Mouse (Mus musculus) layer of hippocampus, postnatal 14 days (tissue): ENCODE results near the gene Srpk3. TPM values are rescaled to one million over a fixed set of nuclear protein-coding genes. Genes with fewer than 3 reads are reported as not detected.
"Not testable (repeated sequence)": the region's sequence is repeated elsewhere in the genome, so short reads cannot be mapped to it uniquely, and the experiment has no call there.

Experiments
- DNase-seq, 2 experiments: peaks; one replicate each; pipeline ENCODE4 v3.0.0; 2021 to 2022; ENCODE audit warnings: low spot score in 2 of 2, mixed read lengths in 1 of 2
- long read RNA-seq, 2 experiments: library from polyadenylated mRNA; stranded (forward); transcript quantifications; one replicate each; pipeline ENCODE4 v2.0.0; 2021
- total RNA-seq, 2 experiments: library from RNA; stranded (reverse); gene quantifications; 2 replicates each; pipeline ENCODE4 v1.2.3; 2021

The Srpk3 gene
- total RNA-seq, result 1 to 10 TPM; 7.0 to 7.8 TPM
- long read RNA-seq, experiment 1, partial matches to known transcripts, result 0 of 1 reads
- long read RNA-seq, experiment 1, other reads (novel, unspliced or antisense), result 1 of 1 reads
- long read RNA-seq, experiment 2, partial matches to known transcripts, result 0 of 2 reads
- long read RNA-seq, experiment 2, other reads (novel, unspliced or antisense), result 1 of 2 reads

DNA sequence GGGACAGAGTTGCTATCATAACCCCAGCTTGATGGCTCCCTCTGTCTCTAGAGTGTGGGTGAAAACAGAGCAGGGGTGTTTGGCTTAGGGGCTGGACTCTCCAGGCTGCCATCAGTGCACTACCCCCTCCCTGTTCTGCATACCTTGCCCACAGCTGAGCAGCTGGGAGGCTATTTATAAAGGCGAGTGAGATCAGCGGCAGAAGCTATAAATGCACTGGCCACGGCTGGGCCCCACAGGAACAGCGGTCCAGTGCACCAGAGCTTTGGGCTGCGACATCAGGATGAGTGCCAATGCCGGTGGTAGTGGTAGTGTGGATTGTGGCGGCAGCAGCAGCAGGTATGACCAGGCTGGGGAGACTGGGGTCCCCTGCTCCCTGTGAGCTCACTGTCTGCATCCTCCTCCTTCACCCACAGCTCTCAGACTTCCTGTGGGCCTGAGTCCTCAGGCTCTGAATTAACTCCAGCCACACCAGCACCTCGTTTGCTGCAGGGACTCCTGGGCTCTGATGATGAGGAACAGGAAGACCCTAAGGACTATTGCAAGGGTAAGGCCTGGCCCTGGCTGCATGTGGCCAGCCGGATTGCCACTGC lies at the start of gene Srpk3:
Gene Srpk3, plus strand, starts transcription at position 238 of the 593 bp plus-strand sequence.
- DNase-seq, result no peak

DNA sequence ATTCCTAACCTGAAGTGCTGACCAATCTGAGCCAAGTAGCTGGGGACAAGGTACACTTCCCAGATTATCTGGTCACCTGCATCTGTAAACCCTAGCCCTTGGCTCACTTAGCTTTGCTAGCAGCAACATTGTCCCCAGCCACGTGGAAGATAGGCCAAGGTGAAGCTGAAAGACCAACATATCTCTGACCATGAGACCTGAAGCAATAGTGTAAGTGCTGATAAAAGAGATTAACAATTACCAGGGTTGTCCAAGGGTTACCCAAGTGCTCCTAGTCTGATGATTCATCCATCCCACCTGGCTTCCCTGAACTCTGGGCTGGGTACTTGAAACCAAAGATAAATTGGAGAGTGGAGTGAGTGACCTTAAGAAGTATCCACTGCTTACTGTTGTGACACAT lies 43.3 kb upstream of the Srpk3 start:
- DNase-seq, result no peak

DNA sequence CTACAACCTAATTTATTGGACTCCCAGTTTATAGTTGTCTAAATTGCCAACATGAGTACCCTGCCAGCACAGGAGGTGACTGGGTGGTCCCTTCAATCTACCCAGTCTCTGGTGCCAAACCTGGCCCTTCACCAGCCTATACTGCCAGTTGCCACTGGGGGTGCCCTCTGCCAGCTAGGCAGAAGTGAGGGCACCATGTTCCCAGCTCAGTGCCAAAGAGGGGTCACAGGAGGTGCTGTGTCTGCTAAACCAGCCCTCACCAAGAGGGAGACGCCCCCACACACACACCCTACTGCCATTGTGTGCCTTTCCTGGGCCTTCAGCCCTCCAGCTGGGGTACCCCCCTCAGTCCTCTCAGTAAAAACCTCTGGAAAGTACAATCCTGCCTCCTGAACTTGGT lies 36.0 kb upstream of the Srpk3 start:
- DNase-seq, result no peak

DNA sequence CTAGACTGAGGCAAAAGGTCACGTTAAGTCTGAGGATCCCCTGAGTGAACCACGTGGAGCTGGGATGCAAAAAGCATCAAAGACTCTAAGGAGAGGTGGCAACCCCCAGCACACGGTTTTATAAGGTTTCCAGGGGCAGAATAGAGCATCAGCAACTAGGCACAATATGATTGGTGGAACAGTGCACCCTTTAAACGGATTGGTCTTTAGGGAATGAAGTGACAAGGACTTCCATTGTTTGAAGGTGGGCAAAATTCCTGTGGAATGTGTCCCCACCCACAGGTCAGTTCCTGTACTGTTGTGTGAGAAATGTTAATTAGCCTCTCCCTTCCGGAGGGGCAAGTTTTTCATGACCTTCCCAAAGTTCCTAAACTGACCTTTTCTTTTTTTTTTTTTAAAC lies 35.1 kb upstream of the Srpk3 start:
- no peak for DNase-seq

DNA sequence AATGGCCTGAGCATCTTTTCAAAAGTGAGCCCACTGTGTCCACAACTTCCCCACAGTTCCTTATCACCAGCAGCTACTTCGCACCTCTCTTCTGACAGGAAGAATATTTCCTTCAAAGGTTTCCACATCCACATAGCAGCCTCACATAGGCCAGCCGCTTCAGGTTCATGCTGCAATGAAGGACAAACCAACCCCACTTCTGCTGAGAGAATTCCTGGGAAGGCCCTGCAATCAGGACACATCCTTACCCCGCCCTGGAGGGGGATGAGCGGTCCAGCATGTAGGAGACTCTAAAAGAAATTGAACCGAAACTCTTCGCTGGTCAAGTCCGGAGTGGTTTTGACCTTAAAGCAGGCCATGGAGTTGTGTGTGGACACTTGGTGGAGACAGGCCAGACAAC lies 34.4 kb upstream of the Srpk3 start:
- not testable (repeated sequence) for DNase-seq

DNA sequence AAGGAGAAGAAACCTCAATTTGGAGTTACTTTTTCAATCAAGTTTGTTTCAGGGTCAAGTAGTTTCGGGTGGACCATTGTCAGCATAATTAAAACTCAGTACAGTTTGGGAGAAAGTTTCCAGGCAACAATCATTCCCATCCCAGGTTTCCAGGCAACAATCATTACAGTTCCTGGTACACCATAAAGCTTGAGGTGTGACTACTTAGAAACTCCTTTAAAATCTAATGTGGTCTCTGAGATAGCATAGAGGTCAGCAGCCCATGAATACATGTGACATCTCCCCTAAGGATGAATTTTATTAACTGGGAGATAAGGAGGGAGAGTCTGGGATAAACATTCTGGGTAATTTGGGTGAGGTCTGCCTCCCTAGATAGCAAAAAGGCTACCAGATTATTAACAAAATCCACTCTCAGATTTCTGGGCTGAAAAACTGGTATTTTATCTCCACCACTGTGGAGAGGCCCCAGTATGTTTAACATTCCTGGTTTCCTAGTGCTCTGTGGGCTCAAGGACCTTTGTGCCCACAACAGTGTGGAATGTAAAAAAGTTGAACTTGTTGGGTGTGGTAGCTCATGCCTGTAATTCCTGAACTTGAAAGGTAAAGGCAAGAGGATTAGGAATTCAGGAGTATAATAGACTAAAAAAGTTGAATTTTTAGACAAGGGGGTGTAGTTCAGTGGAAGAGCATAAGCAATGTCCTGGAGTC lies 29.3 kb upstream of the Srpk3 start:
- no peak for DNase-seq

DNA sequence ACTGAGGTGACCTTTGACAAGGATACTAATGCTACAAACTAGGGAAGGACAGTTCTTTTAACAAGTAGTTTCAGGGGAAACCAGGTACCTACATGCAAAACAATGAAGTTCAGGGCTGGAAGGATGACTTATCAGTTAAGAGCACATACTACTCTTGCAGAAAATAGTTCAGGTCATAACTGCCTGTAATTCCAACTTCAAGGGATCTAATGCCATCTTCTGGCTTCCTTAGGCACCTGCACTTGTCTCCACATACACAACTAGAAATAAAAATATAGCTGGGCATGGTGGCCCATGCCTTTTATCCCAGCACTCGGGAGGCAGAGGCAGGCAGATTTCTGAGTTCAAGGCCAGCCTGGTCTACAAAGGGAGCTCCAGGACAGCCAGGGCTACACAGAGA lies 25.2 kb upstream of the Srpk3 start:
- no peak for DNase-seq

DNA sequence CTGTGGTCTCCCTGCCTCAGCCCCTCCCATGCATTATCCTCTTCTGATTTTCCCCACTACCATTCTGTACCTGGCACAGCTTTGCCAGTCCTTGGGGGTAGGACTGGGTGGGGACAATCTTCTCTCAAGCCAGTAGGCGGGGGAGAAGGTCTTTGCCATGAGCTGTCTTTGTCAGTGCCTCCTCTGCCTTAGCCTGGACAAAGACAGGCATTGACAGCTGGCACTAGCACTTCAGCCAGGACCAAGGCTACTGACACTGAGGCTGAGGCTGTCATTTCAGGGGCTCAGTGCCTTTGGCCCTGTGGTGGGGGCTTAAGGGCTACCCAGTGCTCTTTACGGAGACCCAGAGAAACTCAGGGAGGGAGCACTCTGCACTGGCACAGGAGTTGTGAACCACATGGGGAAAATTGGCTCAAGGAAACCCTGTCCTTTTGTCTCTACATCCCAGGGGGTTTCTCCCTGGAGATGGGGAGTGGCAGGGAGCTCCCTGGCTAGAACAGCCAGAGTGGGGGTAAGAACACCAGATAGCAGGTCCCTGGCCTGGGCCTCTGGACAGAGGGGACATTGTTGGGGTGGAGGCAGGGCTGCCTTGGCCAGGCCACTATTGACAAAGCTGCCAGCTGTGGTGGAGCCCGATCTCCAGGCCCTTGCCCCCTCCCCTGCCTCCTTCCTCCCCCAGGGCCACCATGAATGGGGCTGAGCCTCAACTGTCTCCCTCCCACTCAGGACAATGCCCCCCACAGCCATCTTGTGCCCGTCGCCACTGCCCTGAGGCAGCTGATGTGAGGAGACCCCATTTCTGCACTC lies 17.7 kb upstream of the Srpk3 start, which contains the start of gene Plxnb3:
Gene Plxnb3, plus strand, starts transcription at position 757 of the 807 bp plus-strand sequence.
- no peak for DNase-seq

DNA sequence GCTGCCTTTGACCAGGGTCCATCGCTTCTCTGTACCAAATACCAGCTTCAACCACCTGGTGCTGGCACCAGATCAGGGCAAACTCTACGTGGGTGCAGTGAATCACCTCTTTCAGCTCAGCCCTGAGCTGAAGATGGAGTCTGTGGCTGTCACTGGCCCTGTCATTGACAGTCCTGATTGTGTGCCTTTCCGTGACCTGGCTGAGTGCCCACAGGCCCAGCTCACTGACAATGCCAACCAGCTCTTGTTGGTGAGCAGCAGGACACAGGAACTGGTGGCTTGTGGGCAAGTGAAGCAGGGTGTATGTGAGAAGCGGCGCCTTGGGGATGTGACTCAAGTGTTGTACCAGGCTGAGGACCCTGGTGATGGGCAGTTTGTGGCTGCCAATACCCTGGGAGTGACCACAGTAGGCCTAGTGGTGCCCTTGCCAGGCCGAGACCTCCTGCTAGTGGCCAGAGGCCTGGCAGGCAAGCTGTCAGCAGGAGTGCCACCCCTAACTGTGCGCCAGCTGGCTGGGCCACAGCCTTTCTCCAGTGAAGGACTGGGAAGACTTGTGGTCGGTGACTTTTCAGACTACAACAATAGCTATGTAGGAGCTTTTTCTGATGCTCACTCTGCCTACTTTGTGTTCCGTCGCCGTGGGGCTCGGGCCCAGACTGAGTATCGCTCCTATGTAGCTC lies 15.5 kb upstream of the Srpk3 start:
- no peak for DNase-seq

DNA sequence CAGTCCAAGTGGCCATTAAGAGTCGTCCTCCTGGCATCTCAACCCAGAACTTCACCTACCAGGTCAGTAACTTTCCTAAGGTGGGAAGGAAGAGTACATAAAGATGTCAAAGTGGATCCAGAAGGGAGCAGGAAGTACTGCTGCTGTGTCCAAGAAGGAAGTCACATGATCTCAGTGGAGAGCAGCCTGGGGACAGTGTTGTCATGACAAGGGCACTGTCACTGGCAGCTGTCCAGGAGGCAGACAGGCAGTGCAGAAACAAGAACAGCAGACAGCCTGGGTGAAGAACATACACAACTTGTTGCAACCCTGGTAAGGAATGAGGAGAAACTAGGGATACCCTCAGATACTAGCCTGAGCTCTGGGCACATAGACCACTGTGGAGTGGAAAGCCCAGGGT lies 8.9 kb upstream of the Srpk3 start:
- DNase-seq, result no peak

DNA sequence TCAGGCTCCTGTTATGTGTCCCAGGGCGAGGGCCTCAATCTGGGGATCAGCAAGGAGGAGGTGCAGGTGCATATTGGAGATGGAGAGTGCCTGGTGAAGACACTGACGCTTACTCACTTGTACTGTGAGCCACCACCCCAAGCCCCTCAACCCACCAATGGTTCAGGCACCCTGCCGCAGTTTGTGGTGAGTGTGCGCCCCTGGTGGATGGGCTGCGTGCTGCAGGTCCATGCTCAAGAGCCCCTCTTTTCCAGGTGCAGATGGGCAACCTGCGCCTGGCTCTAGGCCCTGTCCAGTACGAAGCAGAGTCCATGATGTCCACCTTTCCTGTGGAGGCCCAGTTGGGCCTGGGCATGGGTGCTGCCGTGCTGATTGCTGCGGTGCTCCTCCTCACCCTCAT lies 6.9 kb upstream of the Srpk3 start:
- no peak for DNase-seq

DNA sequence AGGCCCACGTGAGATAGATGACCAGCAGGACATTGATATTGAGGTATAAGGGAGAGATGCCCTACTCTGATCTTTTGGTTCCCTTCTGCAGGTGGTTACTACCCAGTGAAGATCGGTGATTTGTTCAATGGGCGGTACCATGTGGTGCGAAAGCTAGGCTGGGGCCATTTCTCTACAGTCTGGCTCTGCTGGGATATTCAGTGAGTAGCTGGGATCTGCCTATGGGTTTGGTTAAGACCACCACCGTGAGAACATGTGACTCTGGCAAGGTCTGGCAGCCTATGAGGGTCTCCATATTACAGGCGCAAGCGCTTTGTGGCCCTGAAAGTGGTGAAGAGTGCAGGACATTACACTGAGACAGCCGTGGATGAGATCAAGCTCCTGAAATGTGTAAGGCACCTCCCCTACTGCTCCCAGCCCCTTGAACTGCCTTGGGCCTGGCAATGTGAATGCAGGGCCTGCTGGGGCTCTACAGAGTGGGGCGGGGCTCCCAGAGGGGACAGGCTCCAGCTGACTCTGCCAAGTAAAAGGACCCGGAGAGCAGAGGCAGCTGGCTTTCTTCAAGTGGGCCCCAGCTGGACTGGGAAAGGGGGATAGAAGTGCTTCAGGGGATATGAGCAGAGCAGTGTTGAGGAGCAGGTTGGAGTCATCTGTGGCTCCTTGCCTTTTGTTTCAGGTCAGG lies 738 bp downstream of the Srpk3 start:
- DNase-seq, result no peak

DNA sequence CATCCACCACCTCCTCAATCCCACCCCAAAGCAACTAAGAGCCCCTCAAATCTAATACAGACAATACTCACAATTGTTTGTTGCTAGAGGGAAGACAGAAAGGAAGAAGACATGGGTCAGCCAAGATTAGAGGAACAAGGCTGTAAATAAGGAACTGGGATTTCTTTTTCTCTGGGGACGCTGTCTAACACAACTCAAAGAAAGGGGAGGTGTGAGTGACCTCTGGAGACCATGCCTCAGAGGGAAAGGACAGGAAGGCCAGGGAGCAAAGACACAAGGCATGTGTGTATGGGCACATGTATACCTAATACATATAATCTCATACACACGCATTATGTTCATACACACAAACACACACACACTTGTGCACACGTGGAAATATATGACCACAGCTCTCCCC lies 8.0 kb downstream of the Srpk3 start:
- DNase-seq, result no peak

DNA sequence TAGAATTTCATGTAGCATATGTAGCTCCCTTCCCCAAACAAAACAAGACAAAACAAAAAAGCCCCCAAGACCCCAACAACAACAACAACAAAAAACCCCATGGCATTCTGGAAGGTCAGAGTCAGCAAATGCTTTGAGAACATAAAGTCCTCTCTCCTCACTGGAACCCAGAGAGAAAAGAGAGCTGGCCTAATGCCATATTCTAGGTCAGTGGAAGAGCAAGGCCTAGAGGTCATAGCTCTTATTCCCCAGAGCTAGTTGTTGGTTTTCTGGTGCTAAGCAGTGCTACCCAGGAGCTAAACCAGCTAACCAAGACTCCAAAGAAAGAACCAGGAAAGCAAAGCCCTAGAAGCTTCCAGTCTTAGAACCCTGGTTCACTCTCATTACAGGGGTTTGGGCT lies 11.5 kb downstream of the Srpk3 start:
- no peak for DNase-seq

DNA sequence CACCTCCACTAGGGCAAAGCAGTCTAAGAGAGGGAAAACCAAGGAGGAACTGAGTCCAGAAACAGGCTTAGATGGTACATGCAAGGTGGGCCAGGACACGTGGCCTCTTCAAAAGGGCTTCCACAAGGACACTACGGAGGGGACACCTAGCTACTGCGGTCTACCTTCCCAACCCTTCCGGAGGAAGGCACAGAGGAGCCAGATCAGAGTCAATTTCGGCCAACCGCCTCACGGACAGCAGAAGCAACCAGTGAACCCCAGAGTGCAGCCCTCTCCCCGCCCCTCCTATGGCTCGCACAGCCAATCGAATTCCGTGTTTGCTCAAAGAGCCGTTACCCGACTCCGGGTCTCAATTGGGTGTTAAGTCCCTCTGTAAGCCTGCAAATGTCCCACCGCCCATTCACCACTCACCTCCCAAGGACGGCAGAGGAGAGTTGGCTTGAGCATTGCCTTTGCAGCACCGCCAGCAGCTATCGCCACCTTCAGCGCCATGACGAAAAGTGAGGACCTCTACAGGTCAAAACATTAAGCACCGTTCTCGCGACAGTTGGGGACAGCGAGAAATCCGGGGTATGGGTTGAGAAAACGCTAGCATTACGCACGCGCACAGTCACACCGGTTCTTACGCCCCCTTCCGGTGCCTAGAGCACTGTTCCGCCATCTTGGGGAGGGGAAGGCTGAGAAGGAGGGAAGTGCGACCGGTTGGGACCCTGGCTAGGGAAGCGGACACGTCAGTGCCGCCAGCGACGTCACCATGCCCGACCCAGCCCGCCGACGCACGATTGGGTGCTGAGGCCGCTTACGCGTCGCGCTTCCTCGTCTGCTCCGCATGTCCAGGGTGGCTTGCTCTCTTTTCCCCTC lies 12.4 kb downstream of the Srpk3 start, which contains the start of the genes Idh3g and Ssr4:
Gene Idh3g, minus strand, starts transcription at position 534 of the 861 bp plus-strand sequence.
Gene Ssr4, plus strand, starts transcription at position 665 of the 861 bp plus-strand sequence.
- peak; percentile 92 to 95 for DNase-seq

DNA sequence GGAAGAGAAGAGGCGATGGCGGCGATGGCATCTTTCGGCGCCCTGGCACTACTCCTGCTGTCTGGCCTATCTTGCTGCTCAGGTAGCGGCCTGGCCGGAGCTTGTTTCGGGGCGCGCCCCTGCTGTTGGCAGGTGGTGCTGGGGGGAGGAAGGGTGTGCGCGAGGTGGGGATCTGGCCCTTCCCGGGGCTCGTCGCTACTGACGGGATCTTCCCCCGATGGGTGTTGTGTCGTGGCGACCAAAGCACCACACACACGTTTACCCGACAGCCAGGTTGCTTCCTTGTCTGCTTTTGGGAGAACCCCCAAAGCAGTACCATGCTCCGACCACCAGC lies 13.0 kb downstream of the Srpk3 start:
- DNase-seq, result no peak

DNA sequence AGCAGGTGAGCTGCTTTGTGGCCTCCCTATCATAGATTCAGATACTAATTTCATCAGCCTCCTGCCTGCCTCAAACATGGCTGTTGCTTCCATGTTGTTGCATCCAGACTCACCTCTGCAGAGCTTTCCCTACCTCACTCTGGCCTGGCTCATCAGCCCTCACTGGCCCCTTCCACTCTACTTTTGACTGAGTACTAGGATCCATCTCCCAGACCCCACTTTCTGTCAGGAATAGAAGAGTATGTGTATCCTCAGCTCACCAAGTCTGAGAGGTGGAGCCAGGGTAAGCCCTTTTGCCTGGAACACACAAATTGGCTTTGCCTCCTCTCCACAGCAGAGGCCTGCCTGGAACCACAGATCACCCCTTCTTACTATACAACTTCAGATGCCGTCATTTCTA lies 14.3 kb downstream of the Srpk3 start:
- no peak for DNase-seq

DNA sequence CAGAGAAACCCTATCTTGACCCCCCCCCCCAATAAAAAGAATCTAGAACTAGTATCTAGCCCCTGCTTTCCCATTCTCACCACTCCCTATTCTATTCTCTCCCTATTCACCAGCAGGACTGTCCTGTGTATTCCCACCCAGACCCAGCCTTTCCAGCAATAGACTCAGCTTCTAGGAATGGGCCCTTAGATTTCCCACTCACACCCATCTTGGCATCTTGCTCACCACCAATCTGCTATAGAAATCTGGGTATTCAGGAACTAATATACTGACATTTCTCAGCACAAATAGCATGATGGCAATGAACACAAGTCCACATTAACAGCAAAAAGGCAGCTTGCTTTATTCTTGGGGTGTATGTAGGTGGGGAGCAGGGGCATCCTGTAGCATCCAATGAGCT lies 18.8 kb downstream of the Srpk3 start:
- no peak for DNase-seq

DNA sequence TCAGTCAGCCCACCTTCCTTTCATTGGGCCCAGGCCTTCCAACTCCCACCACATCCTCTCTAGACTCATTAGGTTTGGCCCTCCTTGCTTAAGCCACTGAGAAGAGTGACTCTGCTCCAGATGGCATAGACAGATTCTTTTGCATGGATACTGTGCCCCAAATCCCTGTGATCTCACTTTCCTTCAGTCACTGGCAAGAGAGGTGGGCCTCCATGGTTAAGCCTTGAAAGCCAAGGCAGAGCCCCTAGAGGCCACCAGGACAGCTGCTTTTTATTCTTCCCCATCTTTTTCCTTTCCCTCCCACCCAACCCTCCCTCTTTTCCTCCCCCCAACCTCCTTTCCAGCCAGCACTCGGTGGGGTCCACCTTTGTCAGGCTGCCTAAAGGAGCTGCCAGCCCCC lies 19.3 kb downstream of the Srpk3 start:
- DNase-seq, result no peak

DNA sequence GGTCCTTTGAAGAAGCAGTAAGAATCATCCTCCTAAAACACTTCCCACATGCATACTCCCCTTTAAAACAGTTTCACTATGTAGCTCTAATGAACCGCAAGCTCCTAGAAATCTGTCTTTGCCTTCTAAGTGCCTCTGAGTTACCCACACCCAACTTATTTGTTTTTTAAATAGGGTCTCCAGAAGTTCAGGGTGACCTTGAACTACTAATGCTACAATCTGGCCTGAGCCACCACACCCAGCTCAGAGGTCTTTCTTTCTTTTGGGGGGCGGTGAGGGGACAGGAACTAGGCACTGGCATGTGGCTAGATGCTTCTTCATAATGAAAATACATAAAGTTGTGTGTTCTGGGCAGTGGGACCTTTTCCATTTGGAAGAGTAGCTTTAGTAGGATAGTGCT lies 23.3 kb downstream of the Srpk3 start:
- DNase-seq, result no peak
